Mouse (Mus musculus) small intestine, adult 2 months (tissue): ENCODE results near the gene H2al1a. TPM values are rescaled to one million over a fixed set of nuclear protein-coding genes. Genes with fewer than 3 reads are reported as not detected.
"Not testable (repeated sequence)": the region's sequence is repeated elsewhere in the genome, so short reads cannot be mapped to it uniquely, and the experiment has no call there.

ENCODE experiments used
- H3K27ac ChIP-seq: fragments of 200-500 bp; 2 replicates; pipeline ENCODE4 v1.5.1; 2012; ENCODE audit warnings: low read depth, low read length, control low read depth, inconsistent platforms; ENCODE audit not compliant: insufficient read depth
- H3K27me3 ChIP-seq: fragments of 200-500 bp; 2 replicates; pipeline ENCODE4 v1.6.1; 2012; ENCODE audit warnings: mild to moderate bottlenecking, moderate library complexity, low read length, inconsistent platforms; ENCODE audit not compliant: control insufficient read depth, insufficient read depth
- H3K36me3 ChIP-seq: fragments of 200-500 bp; 2 replicates; pipeline ENCODE4 v1.6.1; 2012; ENCODE audit warnings: mild to moderate bottlenecking, low read length, control low read depth, inconsistent platforms; ENCODE audit not compliant: control insufficient read depth, insufficient read depth
- H3K4me1 ChIP-seq: fragments of 200-500 bp; 2 replicates; pipeline ENCODE4 v1.6.1; 2012; ENCODE audit warnings: low read length, inconsistent platforms, mixed read lengths; ENCODE audit not compliant: control insufficient read depth, insufficient read depth, insufficient read length
- H3K4me3 ChIP-seq: fragments of 200-500 bp; 2 replicates; pipeline ENCODE4 v1.5.1; 2012; ENCODE audit warnings: low read depth, mild to moderate bottlenecking, control low read depth, inconsistent platforms, low read length, moderate library complexity
- CTCF ChIP-seq: fragments of 200-500 bp; IDR thresholded peaks from 2 replicates; pipeline ENCODE4 v1.5.1; 2012; ENCODE audit warnings: low read depth, mild to moderate bottlenecking, control low read depth, inconsistent platforms, low read length, moderate library complexity, mixed read lengths; ENCODE audit not compliant: insufficient replicate concordance, insufficient read length; ENCODE audit errors: extremely low read depth
- POLR2A ChIP-seq: fragments of 200-500 bp; IDR thresholded peaks from 2 replicates; pipeline ENCODE4 v1.6.1; 2012; ENCODE audit warnings: low read depth, mild to moderate bottlenecking, control low read depth, inconsistent platforms, low read length, moderate library complexity
- WGBS: fragments of 180-500 bp; shearing (Covaris S2); methylation state at CpG from one replicate; pipeline ENCODE4 v1.1.7; 2018; 5-methylcytosine and 5-hydroxymethylcytosine counted together
- polyA plus RNA-seq: library from polyadenylated mRNA; depleted of rRNA; stranded (reverse); fragments of >200 nt; gene quantifications from 2 replicates; pipeline ENCODE4 v1.2.3, GENCODE M21; 2012; rRNA removed

H2al1a gene
- polyA plus RNA-seq, 1 experiment: not detected

DNA sequence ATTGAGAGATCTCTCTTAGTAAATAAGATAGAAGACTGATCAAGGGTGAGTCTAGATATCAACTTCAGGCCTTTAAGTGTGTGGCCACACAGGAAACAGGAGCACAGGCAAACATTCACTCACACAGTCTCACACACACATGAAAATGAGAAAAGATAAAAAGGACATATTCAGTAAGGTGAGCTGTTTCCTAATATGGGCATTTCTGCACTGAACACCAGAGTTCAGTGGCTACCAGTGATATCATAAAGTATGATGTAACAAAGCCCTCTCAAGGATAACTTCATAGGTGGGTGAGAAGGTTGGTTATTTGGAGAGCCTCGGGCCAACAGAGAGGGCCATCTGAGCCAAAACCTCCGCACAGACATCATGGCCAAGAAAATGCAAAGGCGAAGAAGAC, 18.9 kb downstream of the H2al1a start, which contains the start of gene H2al1g:
TSS of gene H2al1g (plus strand) at position 301 of the 400 bp plus-strand sequence.
- H3K4me3 ChIP-seq, H3K27ac ChIP-seq, H3K27me3 ChIP-seq, H3K4me1 ChIP-seq, H3K36me3 ChIP-seq: not testable (repeated sequence)
- no CpG with 5 or more reads among the region's 3 CpGs for WGBS

DNA sequence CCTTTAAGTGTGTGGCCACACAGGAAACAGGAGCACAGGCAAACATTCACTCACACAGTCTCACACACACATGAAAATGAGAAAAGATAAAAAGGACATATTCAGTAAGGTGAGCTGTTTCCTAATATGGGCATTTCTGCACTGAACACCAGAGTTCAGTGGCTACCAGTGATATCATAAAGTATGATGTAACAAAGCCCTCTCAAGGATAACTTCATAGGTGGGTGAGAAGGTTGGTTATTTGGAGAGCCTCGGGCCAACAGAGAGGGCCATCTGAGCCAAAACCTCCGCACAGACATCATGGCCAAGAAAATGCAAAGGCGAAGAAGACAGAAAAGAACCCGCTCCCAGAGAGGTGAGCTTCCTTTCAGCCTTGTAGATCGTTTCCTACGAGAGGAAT, 22.1 kb downstream of the H2al1a start, which contains the start of gene H2al1h:
TSS of gene H2al1h (plus strand) at position 301 of the 400 bp plus-strand sequence.
- not testable (repeated sequence) for H3K4me1 ChIP-seq, H3K36me3 ChIP-seq, H3K27me3 ChIP-seq, H3K4me3 ChIP-seq, H3K27ac ChIP-seq
- no CpG with 5 or more reads among the region's 6 CpGs for WGBS

DNA sequence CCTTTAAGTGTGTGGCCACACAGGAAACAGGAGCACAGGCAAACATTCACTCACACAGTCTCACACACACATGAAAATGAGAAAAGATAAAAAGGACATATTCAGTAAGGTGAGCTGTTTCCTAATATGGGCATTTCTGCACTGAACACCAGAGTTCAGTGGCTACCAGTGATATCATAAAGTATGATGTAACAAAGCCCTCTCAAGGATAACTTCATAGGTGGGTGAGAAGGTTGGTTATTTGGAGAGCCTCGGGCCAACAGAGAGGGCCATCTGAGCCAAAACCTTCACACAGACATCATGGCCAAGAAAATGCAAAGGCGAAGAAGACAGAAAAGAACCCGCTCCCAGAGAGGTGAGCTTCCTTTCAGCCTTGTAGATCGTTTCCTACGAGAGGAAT, 25.3 kb downstream of the H2al1a start, which contains the start of gene H2al1i:
TSS of gene H2al1i (plus strand) at position 301 of the 400 bp plus-strand sequence.
- WGBS: no CpG with 5 or more reads among the region's 5 CpGs
- H3K27me3 ChIP-seq, H3K27ac ChIP-seq, H3K36me3 ChIP-seq, H3K4me3 ChIP-seq, H3K4me1 ChIP-seq: not testable (repeated sequence)

DNA sequence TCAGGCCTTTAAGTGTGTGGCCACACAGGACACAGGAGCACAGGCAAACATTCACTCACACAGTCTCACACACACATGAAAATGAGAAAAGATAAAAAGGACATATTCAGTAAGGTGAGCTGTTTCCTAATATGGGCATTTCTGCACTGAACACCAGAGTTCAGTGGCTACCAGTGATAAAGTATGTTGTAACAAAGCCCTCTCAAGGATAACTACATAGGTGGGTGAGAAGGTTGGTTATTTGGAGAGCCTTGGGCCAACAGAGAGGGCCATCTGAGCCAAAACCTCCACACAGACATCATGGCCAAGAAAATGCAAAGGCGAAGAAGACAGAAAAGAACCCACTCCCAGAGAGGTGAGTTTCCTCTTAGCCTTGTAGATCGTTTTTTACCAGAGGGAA, 28.5 kb downstream of the H2al1a start, which contains the start of gene H2al1j:
TSS of gene H2al1j (plus strand) at position 301 of the 400 bp plus-strand sequence.
- not testable (repeated sequence) for H3K4me3 ChIP-seq, H3K27me3 ChIP-seq, H3K27ac ChIP-seq, H3K36me3 ChIP-seq, H3K4me1 ChIP-seq
- 94% methylated on average over 2 of the region's 2 CpGs for WGBS

DNA sequence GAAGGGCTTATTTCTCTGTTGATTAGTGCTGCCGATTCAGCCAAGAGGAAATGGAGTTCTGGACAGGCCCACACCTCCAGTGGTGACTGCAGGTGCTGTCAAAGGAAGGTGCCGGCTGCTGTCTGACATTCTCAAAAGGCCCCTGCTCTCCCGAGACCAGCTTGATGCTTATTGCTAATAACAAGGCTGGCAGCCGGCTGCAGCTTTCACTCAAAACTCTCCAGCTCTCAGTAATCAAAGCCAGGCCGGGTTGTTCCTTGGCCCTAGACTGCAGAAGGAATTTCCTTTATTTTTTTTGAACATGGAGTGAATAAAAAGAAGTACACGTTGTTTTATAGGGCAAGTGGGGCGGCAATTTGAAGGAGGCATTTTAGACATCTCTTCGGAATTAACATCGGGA, 46.7 kb downstream of the H2al1a start:
- Histone ChIP-seq H3K27me3 (no peaks in the 10 kb centered on the region), H3K36me3 (no peaks in the 10 kb centered on the region), H3K27ac (no peak overlapping the region), H3K4me3 (no peak overlapping the region), H3K4me1 (no peaks in the 10 kb centered on the region)
- no peak for TF ChIP-seq POLR2A
- TF ChIP-seq CTCF: no peak
- WGBS: 73% methylated on average over 9 of the region's 9 CpGs

DNA sequence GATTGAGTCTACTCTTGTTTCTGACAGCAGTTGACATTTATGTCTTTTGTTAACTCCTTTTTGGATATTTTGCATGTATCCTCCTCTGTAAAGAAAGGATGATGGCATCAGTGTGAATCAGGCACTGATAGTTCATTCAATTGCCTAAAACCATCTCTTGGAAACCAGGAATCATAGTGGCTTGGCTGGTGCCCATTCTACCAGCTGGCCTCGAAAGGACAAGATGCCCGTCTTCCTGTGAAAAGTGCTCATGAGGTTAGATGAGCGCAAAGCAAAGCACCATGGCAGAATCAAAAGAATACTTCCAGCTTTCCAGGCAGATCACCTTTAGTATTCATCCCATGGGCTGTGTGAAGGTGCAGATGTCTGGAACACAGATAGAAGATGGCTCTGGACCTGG, 47.7 kb downstream of the H2al1a start:
- H3K4me3 ChIP-seq: no peak overlapping the region
- 91% methylated on average over 3 of the region's 3 CpGs for WGBS
- no peaks in the 10 kb centered on the region for H3K4me1 ChIP-seq
- no peaks in the 10 kb centered on the region for H3K36me3 ChIP-seq
- TF ChIP-seq POLR2A: no peak
- H3K27me3 ChIP-seq: no peaks in the 10 kb centered on the region
- H3K27ac ChIP-seq: no peak overlapping the region

Other genes with a start within 250 kb of the H2al1a start
- gene H2al1b, start 3.2 kb downstream of the H2al1a start, polyA plus RNA-seq: not detected in 2 replicates
- not detected in 2 replicates for gene H2al1c, start 6.4 kb downstream of the H2al1a start, polyA plus RNA-seq
- gene H2al1d, start 9.6 kb downstream of the H2al1a start, polyA plus RNA-seq: not detected in 2 replicates
- gene H2al1e, start 12.7 kb downstream of the H2al1a start, polyA plus RNA-seq: not detected in 2 replicates
- not detected in 2 replicates for gene H2al1f, start 15.9 kb downstream of the H2al1a start, polyA plus RNA-seq
- not detected in 2 replicates for gene H2al1g, start 19.0 kb downstream of the H2al1a start, polyA plus RNA-seq
- gene H2al1h, start 22.2 kb downstream of the H2al1a start, polyA plus RNA-seq: not detected in 2 replicates
- not detected in 2 replicates for gene H2al1i, start 25.4 kb downstream of the H2al1a start, polyA plus RNA-seq
- gene H2al1j, start 28.6 kb downstream of the H2al1a start, polyA plus RNA-seq: not detected in 2 replicates